ENCODE assay signal across 29 mouse cellular contexts in genomic region chr10:25675368-25675767, GRCm38 (mm10).
DNase-seq lines count a peak whose midpoint lies in the region; ATAC-seq and TF ChIP-seq lines count a peak whose summit lies in the region.
"Had no signal": no experiment of that assay in that cellular context is flagged by ENCODE, and none has a peak within 500 bp of the region (broad histone marks: within the 10 kb centered on the region; RNA-seq: fewer than 3 reads in every experiment).

No protein-coding gene starts in this region.

- 23% methylated on average over 10 of the region's 10 CpGs for WGBS in kidney, embryonic 15.5 days
- WGBS in lung, embryonic 15.5 days: 24% methylated on average over 10 of the region's 10 CpGs
- WGBS in stomach, embryonic 15.5 days: 33% methylated on average over 10 of the region's 10 CpGs
- 85% methylated on average over 10 of the region's 10 CpGs for WGBS in midbrain, postnatal 0 days

- TF ChIP-seq CTCF in midbrain, postnatal 0 days (IDR thresholded peaks at IDR 0.05): no peak

- no peaks in the 10 kb centered on the region for H3K27me3 ChIP-seq in kidney, embryonic 15.5 days
- no peaks in the 10 kb centered on the region for H3K27me3 ChIP-seq in lung, embryonic 15.5 days
- no peaks in the 10 kb centered on the region for H3K27me3 ChIP-seq in stomach, embryonic 15.5 days (replicated peaks)
- H3K27me3 ChIP-seq in midbrain, postnatal 0 days (ENCODE audit: insufficient read depth, low read length): no peaks in the 10 kb centered on the region
- H3K27me3 ChIP-seq: heart, embryonic 15.5 days; intestine, embryonic 15.5 days; limb, embryonic 15.5 days; liver, embryonic 15.5 days; neural tube, embryonic 13.5 days had no signal

- no peaks in the 10 kb centered on the region; the same call in 1 of the 2 replicates for H3K4me1 ChIP-seq in kidney, embryonic 15.5 days
- no peaks in the 10 kb centered on the region for H3K4me1 ChIP-seq in lung, embryonic 15.5 days
- peaks cover 9% of the 10 kb centered on the region; the same call in 1 of the 2 replicates for H3K4me1 ChIP-seq in stomach, embryonic 15.5 days
- H3K4me1 ChIP-seq in midbrain, postnatal 0 days (ENCODE audit: insufficient read depth, low read length): no peaks in the 10 kb centered on the region
- H3K4me1 ChIP-seq: heart, embryonic 10.5 days; heart, embryonic 15.5 days; intestine, embryonic 15.5 days; limb, embryonic 10.5 days; limb, embryonic 15.5 days; liver, embryonic 15.5 days had no signal

- H3K4me3 ChIP-seq in kidney, embryonic 15.5 days (replicated peaks): no peak overlapping the region
- H3K4me3 ChIP-seq in lung, embryonic 15.5 days: no peak overlapping the region
- no peak overlapping the region for H3K4me3 ChIP-seq in stomach, embryonic 15.5 days (replicated peaks)
- no peak overlapping the region for H3K4me3 ChIP-seq in midbrain, postnatal 0 days (ENCODE audit: low read depth, low read length)
- H3K4me3 ChIP-seq: erythroblast, embryonic 14.5 days; heart, embryonic 10.5 days; heart, embryonic 15.5 days; intestine, embryonic 15.5 days; limb, embryonic 10.5 days; limb, embryonic 15.5 days; liver, embryonic 15.5 days; myocyte; neural tube, embryonic 13.5 days had no signal

- peak overlapping the region; percentile 22; the same call in 1 of the 2 replicates for H3K4me2 ChIP-seq in kidney, embryonic 15.5 days
- H3K4me2 ChIP-seq in lung, embryonic 15.5 days: 0 out of 2 replicates have a peak overlapping the region, but pooled peaks have one; percentile 2
- H3K4me2 ChIP-seq in stomach, embryonic 15.5 days: peak overlapping the region; percentile 25; the same call in 1 of the 2 replicates
- no peak overlapping the region for H3K4me2 ChIP-seq in midbrain, postnatal 0 days (ENCODE audit: low read depth, low read length, poor library complexity, severe bottlenecking)
- H3K4me2 ChIP-seq: heart, embryonic 15.5 days; intestine, embryonic 15.5 days; limb, embryonic 15.5 days; liver, embryonic 15.5 days; midbrain, embryonic 11.5 days; neural tube, embryonic 13.5 days had no signal

- no peak for ATAC-seq in kidney, embryonic 15.5 days (replicated peaks; ENCODE audit: low FRiP score)
- ATAC-seq in lung, embryonic 15.5 days (ENCODE audit: borderline replicate concordance, extremely low read depth, low FRiP score, low TSS enrichment): peak; percentile 39; the same call in 1 of the 2 replicates
- peak; percentile 56; the same call in 1 of the 2 replicates for ATAC-seq in stomach, embryonic 15.5 days (ENCODE audit: insufficient read depth, low FRiP score, low read depth)
- ATAC-seq in midbrain, postnatal 0 days (ENCODE audit: low FRiP score): no peak
- ATAC-seq: forebrain, embryonic 16.5 days; hindbrain, embryonic 16.5 days; intestine, embryonic 15.5 days; midbrain, embryonic 16.5 days had no signal

- H3K9ac ChIP-seq in kidney, embryonic 15.5 days: no peak overlapping the region
- no peak overlapping the region for H3K9ac ChIP-seq in lung, embryonic 15.5 days
- no peak overlapping the region for H3K9ac ChIP-seq in stomach, embryonic 15.5 days
- no peak overlapping the region for H3K9ac ChIP-seq in midbrain, postnatal 0 days (replicated peaks; ENCODE audit: low read length, poor library complexity, severe bottlenecking)
- H3K9ac ChIP-seq: heart, embryonic 15.5 days; intestine, embryonic 15.5 days; limb, embryonic 15.5 days; liver, embryonic 15.5 days; neural tube, embryonic 13.5 days had no signal

- no peak overlapping the region for H3K27ac ChIP-seq in kidney, embryonic 15.5 days
- H3K27ac ChIP-seq in lung, embryonic 15.5 days: no peak overlapping the region
- H3K27ac ChIP-seq in stomach, embryonic 15.5 days: peak overlapping the region; percentile 35; the same call in 1 of the 2 replicates
- H3K27ac ChIP-seq in midbrain, postnatal 0 days (ENCODE audit: low read depth, low read length): no peak overlapping the region
- H3K27ac ChIP-seq: heart, embryonic 10.5 days; heart, embryonic 15.5 days; intestine, embryonic 15.5 days; limb, embryonic 10.5 days; limb, embryonic 15.5 days; liver, embryonic 15.5 days; neural tube, embryonic 13.5 days had no signal

- DNase-seq in kidney, adult 9 months: no peak
- DNase-seq in lung, postnatal 10 days: no peak
- peak; percentile 30 for DNase-seq in lung, postnatal 36 days
- no peak for DNase-seq in midbrain, postnatal 0 days (ENCODE audit: low spot score)
- DNase-seq: adrenal gland, adult 2 months; adrenal gland, postnatal 36 days; B cell, adult 2 months; cerebellum, adult 2 months; cerebellum, postnatal 14 days; gastrocnemius, postnatal 10 days; kidney, adult 8-10 months; layer of hippocampus, postnatal 36 days; thymus, postnatal 4 days had no signal

- H3K36me3 ChIP-seq in kidney, embryonic 15.5 days: no peaks in the 10 kb centered on the region
- no peaks in the 10 kb centered on the region for H3K36me3 ChIP-seq in lung, embryonic 15.5 days
- no peaks in the 10 kb centered on the region for H3K36me3 ChIP-seq in stomach, embryonic 15.5 days
- H3K36me3 ChIP-seq in midbrain, postnatal 0 days (ENCODE audit: insufficient read depth, low read length): no peaks in the 10 kb centered on the region
- H3K36me3 ChIP-seq: heart, embryonic 10.5 days; heart, embryonic 15.5 days; intestine, embryonic 15.5 days; limb, embryonic 10.5 days; limb, embryonic 15.5 days; liver, embryonic 15.5 days; neural tube, embryonic 13.5 days had no signal

- no peaks in the 10 kb centered on the region for H3K9me3 ChIP-seq in kidney, embryonic 15.5 days (replicated peaks)
- H3K9me3 ChIP-seq in lung, embryonic 15.5 days: no peaks in the 10 kb centered on the region
- H3K9me3 ChIP-seq in stomach, embryonic 15.5 days: no peaks in the 10 kb centered on the region
- H3K9me3 ChIP-seq in midbrain, postnatal 0 days (ENCODE audit: low read length): no peaks in the 10 kb centered on the region
- H3K9me3 ChIP-seq: heart, embryonic 10.5 days; heart, embryonic 15.5 days; intestine, embryonic 15.5 days; limb, embryonic 10.5 days; limb, embryonic 15.5 days; liver, embryonic 15.5 days; neural tube, embryonic 13.5 days had no signal

Comparison
In these comparisons a context has a peak if more than half of its experiments do, and no peak if none do; other contexts are left out.
1. ATAC-seq: peak in lung, embryonic 15.5 days (single experiment) and stomach, embryonic 15.5 days (single experiment); none in kidney, embryonic 15.5 days (single experiment) and midbrain, postnatal 0 days (single experiment).